Mouse (Mus musculus) embryonic facial prominence, embryonic 11.5 days (tissue): ENCODE results near the gene Ugt2b38. TPM values are rescaled to one million over a fixed set of nuclear protein-coding genes. Genes with fewer than 3 reads are reported as not detected.
"Not testable (repeated sequence)": the region's sequence is repeated elsewhere in the genome, so short reads cannot be mapped to it uniquely, and the experiment has no call there.

ENCODE experiments used
- ATAC-seq: fragments of 200-750 bp; cut with Nextera tagmentation; replicated peaks from 2 replicates; pipeline ENCODE4 v1.8.0; 2017; ENCODE audit warnings: low read depth; ENCODE audit not compliant: insufficient number of reproducible peaks, low FRiP score, low TSS enrichment
- DNase-seq: peaks from one replicate; pipeline ENCODE4 v3.0.0-alpha.2; 2015; ENCODE audit warnings: low spot score
- H3K27ac ChIP-seq: fragments of 300-500 bp; sonication (generic); replicated peaks from 2 replicates; pipeline ENCODE4 v1.5.1; 2014; ENCODE audit warnings: mild to moderate bottlenecking, low read depth, low read length, control low read depth
- H3K27me3 ChIP-seq: fragments of 300-500 bp; sonication (generic); 2 replicates; pipeline ENCODE4 v1.6.1; 2014; ENCODE audit warnings: mild to moderate bottlenecking, low read length, moderate library complexity, mixed read lengths; ENCODE audit not compliant: control insufficient read depth, insufficient read depth
- H3K36me3 ChIP-seq: fragments of 300-500 bp; sonication (generic); replicated peaks from 2 replicates; pipeline ENCODE4 v1.6.1; 2014; ENCODE audit warnings: low read depth, mild to moderate bottlenecking, low read length, moderate library complexity, mixed read lengths; ENCODE audit not compliant: control insufficient read depth, insufficient read depth
- H3K4me1 ChIP-seq: fragments of 300-500 bp; sonication (generic); 2 replicates; pipeline ENCODE4 v1.6.1; 2014; ENCODE audit warnings: low read length, mixed read lengths; ENCODE audit not compliant: control insufficient read depth, insufficient read depth
- H3K4me2 ChIP-seq: fragments of 300-500 bp; sonication (generic); 2 replicates; pipeline ENCODE4 v1.6.1; 2014; ENCODE audit warnings: low read depth, mild to moderate bottlenecking, control low read depth, low read length, moderate library complexity
- H3K4me3 ChIP-seq: fragments of 300-500 bp; sonication (generic); 2 replicates; pipeline ENCODE4 v1.5.1; 2014; ENCODE audit warnings: low read depth, low read length, control low read depth
- H3K9ac ChIP-seq: fragments of 300-500 bp; sonication (generic); replicated peaks from 2 replicates; pipeline ENCODE4 v1.6.1; 2014; ENCODE audit warnings: mild to moderate bottlenecking, control low read depth, low read length
- H3K9me3 ChIP-seq: fragments of 300-500 bp; sonication (generic); replicated peaks from 2 replicates; pipeline ENCODE4 v1.6.1; 2016; ENCODE audit warnings: mild to moderate bottlenecking, low read length, inconsistent platforms, mixed read lengths; ENCODE audit not compliant: control insufficient read depth
- WGBS: fragments of 180-500 bp; shearing (Covaris S2); extraction: QIAGEN DNeasy Blood & Tissue Kit; methylation state at CpG from one replicate; pipeline ENCODE4 v1.1.7; 2014; 5-methylcytosine and 5-hydroxymethylcytosine counted together
- polyA plus RNA-seq: library from polyadenylated mRNA; unstranded; fragments of >200 nt; fragmentation: Nextera tagmentation; extraction: Ambion mirVana; gene quantifications from 2 replicates; pipeline ENCODE4 v1.2.1, GENCODE M21; 2014

Ugt2b38 gene
- polyA plus RNA-seq, 1 experiment from 2014 or later: not detected

DNA sequence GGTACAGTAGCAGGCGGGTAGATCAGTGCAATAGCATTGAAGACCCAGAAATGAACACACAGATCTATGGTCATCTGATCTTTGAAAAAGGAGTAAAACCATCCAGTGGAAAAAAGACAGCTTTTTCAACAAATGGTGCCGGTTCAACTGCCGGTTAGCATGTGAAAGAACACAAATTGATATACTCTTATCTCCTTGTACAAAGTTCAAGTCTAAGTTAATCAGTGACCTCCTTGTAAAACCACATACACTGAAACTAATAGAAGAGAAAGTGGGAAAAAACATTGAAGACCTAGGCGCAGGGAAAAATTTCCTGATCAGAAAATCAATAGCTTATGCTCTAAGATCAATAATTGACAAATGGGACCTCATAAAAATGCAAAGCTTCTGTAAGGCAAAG lies 27.0 kb downstream of the Ugt2b38 start:
- Histone ChIP-seq H3K4me1 (no peaks in the 10 kb centered on the region), H3K9ac (no peak overlapping the region), H3K36me3 (no peaks in the 10 kb centered on the region), H3K4me2 (no peak overlapping the region), H3K4me3 (no peak overlapping the region), H3K9me3 (no peaks in the 10 kb centered on the region), H3K27me3 (no peaks in the 10 kb centered on the region), H3K27ac (no peak overlapping the region)
- no peak for DNase-seq
- no peak for ATAC-seq
- WGBS: 85% methylated on average over 4 of the region's 4 CpGs

DNA sequence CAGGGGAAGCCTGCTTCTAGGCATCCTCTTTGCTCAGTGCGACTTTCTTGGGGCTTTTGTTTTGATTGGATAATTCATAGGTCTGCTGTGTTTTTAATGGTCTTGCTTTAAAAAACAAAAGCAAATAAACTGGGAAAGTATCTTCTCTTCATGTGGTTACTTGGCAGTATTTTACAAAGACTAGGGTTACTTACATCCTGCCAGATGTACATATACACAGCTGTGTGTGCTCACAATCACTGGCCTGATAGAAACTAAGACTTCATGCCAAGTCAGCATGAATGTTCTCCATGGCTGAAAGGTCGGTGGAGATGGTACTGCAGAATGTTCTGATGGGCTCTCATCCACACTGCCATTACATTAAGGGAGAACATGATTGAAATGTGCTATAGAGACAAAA lies 33.2 kb downstream of the Ugt2b38 start:
- H3K9ac ChIP-seq: no peak overlapping the region
- H3K9me3 ChIP-seq: no peaks in the 10 kb centered on the region
- H3K27ac ChIP-seq: no peak overlapping the region
- H3K36me3 ChIP-seq: no peaks in the 10 kb centered on the region
- H3K4me1 ChIP-seq: no peaks in the 10 kb centered on the region
- ATAC-seq (no peak), DNase-seq (no peak)
- no peak overlapping the region for H3K4me2 ChIP-seq
- no peak overlapping the region for H3K4me3 ChIP-seq
- no peaks in the 10 kb centered on the region for H3K27me3 ChIP-seq
- 81% methylated on average over 2 of the region's 2 CpGs for WGBS

DNA sequence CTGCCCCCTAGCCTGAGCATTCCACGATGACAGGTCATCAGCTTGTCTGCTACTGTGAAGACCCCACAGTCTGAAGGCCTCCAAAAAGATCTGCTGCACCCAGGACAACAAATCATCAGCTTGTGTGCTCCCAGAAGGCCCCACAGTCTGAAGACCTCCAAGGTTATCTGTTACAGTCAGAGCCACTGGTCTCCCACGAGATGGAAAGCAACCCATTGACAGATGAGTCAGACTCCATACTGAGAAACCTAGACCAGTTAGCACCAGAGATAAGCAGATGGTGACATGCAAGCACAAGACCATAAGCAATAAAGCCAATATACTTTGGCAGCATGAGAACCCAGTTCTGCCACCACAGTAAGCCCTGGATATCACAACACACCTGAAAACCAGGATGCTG lies 43.8 kb downstream of the Ugt2b38 start:
- ATAC-seq: no peak
- no peak for DNase-seq
- Histone ChIP-seq H3K9me3 (no peaks in the 10 kb centered on the region), H3K4me3 (no peak overlapping the region), H3K36me3 (no peaks in the 10 kb centered on the region), H3K27me3 (no peaks in the 10 kb centered on the region), H3K4me1 (no peaks in the 10 kb centered on the region), H3K9ac (no peak overlapping the region), H3K27ac (no peak overlapping the region), H3K4me2 (no peak overlapping the region)
- 80% methylated on average over 2 of the region's 2 CpGs for WGBS

DNA sequence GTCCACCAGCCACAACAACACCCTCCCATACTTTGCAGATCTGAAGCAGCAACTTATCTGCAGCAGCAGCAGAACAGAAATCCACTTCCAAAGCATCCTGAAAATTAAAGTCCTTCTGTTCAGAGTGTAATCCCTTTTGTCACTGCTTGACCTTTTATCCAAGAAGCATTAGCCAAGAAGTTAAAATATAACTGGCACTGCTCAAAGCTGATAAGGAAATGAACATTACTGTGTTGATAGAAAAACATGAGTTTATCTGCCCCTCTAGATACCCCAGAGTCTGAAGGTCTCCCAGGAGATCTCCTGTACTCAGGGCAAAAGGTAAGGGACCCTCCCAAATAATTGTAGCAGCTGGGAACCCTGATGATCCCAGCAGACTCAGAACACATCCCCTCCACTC lies 44.2 kb downstream of the Ugt2b38 start:
- Histone ChIP-seq H3K27ac (no peak overlapping the region), H3K27me3 (no peaks in the 10 kb centered on the region), H3K4me3 (no peak overlapping the region), H3K9me3 (no peaks in the 10 kb centered on the region), H3K4me2 (no peak overlapping the region), H3K36me3 (no peaks in the 10 kb centered on the region), H3K4me1 (no peaks in the 10 kb centered on the region), H3K9ac (no peak overlapping the region)
- DNase-seq (no peak), ATAC-seq (no peak)

DNA sequence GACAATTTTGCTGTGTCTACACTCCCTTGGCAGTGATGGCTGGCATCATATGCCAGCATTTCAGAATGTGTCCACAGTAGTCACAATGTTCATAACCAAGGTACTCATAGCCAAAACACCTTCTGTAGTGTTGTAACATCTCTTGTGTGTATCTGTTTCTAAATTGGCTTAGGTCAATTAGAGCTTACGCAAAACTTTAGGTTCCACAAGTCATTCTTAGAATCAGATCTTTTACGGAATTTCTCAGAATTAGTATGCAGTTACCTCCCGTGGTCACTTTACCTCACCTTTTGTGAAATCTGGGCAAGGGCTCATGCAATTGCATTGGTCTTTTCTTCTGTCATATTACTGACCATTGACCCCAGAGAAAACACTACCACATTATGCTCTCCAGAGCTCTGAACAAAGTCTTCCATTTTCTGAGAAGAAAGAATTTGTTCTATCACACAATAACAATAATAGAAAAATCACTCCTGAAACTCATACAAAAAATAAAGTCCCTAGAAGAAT lies 48.1 kb downstream of the Ugt2b38 start:
- H3K4me2 ChIP-seq: no peak overlapping the region
- no peaks in the 10 kb centered on the region for H3K36me3 ChIP-seq
- ATAC-seq (no peak), DNase-seq (no peak)
- no peaks in the 10 kb centered on the region for H3K4me1 ChIP-seq
- no peak overlapping the region for H3K27ac ChIP-seq
- H3K9ac ChIP-seq: no peak overlapping the region
- WGBS: 84% methylated on average over 3 of the region's 3 CpGs
- H3K27me3 ChIP-seq: no peaks in the 10 kb centered on the region
- no peaks in the 10 kb centered on the region for H3K9me3 ChIP-seq
- H3K4me3 ChIP-seq: no peak overlapping the region

DNA sequence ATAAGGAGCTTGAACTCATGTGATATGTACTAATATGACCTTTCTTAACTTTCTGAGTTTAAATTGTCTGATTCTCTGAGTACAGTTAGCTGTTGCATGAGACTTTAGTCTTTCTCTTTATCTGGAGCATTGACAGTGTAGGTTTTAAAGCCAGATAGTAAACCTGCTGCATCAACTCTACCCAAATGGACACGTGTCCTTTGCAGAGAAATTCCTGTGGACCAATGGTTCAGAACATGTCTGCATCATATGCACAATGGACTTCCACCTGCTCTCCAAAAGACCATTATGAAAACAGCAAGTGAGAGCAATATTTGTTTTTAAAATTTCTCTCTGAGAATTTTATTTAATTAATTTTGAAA lies 50.5 kb downstream of the Ugt2b38 start:
- 74% methylated on average over 1 of the region's 1 CpGs for WGBS
- Histone ChIP-seq H3K9ac (no peak overlapping the region), H3K4me2 (no peak overlapping the region), H3K4me3 (no peak overlapping the region), H3K9me3 (no peaks in the 10 kb centered on the region), H3K36me3 (no peaks in the 10 kb centered on the region), H3K4me1 (no peaks in the 10 kb centered on the region), H3K27ac (no peak overlapping the region), H3K27me3 (no peaks in the 10 kb centered on the region)
- no peak for DNase-seq
- ATAC-seq: no peak

DNA sequence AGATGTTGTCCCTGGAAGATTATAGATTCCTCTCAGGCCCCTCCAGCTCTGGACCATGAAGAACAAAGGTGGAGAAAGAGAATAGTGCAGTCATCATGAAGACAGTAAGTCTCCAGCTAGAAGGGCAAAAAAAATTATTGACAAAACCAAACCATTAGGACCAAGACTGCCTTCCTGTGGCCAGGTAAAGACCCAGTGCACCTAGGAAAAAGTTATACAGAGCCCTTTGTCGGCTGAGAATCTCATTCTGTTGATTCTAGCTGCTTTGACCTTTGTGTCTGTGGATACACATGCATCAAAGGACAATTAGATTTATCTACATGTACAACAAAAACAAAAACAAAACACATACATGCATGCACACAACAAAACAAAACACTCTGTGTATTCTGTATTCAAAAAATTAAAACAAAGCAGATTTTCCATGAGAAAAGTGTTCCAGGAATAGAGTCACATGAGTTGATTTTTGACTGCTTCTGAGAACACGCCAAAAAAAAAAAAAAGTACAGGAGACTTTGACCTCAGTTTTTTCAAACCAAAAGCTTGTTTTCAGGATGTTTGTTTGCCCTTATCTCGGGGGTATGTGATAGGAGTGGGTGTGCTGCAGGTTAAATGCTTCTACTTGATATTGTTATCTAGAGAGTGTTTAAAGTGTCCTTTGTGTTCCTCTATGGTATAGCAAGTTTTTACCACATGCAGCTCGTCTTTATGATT lies 51.1 kb downstream of the Ugt2b38 start:
- ATAC-seq, DNase-seq, H3K36me3 ChIP-seq, H3K27me3 ChIP-seq, H3K9me3 ChIP-seq, H3K4me2 ChIP-seq, H3K4me1 ChIP-seq, H3K9ac ChIP-seq, H3K27ac ChIP-seq, H3K4me3 ChIP-seq: not testable (repeated sequence)
- 69% methylated on average over 4 of the region's 4 CpGs for WGBS
